Mouse (Mus musculus) heart, adult 9 months (tissue): ENCODE measurements around the gene Mcur1.
A peak's percentile ranks its signal among the peaks of the same experiment; 100 is the strongest.

Source experiments
- DNase-seq, 2 experiments: peaks; one replicate each; pipeline ENCODE4 v3.0.0; 2022; ENCODE audit warnings: low spot score in 2 of 2

Gene Mcur1

DNA sequence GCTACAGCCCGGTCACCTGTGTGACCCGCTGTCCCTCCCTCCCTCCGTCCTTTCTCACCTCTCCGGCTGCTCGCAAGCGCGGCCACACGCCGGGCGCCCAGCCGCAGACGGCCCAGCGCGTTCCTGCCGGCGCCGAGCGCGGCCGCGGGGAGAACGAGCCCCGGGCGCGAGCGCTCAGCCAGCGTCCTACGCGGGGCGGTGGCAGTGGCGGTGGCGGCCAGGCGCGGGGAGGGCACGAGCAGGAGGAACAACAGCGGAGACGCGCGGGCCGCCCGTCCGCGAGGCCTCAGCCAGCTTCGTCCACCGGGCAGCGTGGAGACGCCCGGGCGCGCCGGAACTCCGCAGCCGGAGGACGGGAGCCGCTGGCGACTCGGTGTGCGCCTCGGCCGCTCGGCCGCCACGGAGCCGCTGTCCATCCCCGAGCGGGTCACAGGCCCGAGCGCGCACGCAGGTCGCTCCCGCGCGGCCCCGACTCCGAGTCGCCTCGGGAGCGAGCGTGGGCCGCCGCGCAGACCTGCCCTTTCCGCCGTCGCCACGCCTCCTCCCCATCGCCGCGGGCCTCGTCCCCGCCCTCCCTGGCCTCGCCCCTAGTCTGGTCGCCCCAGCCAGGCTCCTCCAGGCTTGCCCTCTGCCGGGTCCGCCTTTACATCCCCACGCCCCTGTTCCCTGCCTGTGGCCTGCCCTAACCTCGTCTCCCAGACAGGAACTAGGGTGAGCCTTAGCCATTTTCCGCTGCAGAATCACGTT, at the start of gene Mcur1:
Gene Mcur1 (minus strand): TSS at position 481 of the 747 bp plus-strand sequence.
- peak; percentile 96 to 97 for DNase-seq

DNA sequence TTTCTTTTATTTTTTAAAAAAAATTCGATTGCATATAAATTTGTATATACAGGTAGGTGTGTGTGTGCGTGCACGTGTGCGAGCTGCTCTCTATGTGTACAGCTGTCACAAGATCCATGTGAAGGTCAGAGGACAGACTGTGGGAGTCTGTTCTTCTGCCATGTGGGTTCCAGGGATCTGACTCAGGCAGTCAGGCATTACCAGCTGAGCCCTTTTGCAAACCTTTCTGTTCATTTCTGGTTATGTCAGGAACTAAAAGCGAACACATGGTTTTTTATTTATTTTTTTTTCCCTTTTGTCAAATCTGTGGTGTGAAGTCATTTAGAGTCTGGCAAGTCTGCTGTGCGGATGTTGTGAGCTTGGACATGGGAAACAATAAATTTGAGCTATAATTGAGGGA, 48.9 kb upstream of the Mcur1 start:
- no peak for DNase-seq

DNA sequence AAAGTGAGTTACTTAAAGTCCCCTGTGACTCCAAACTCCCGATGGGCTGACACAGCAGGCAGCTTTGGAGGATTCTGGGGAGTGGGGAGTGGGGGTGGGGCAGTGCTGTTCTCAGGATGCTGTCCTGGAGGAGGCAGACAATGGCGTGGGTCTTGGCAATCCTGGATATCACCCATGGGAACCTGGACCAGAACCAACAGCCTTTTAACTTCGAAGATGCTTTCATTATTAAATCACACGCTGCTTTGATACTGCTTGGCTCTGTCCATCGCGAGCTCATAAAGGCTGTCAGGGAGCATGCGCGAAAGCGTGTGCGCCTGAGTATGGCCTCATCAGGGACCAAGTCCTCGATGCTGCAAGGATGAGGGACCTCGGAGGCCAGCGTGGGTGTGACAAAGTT, 43.1 kb upstream of the Mcur1 start:
- DNase-seq, result no peak

DNA sequence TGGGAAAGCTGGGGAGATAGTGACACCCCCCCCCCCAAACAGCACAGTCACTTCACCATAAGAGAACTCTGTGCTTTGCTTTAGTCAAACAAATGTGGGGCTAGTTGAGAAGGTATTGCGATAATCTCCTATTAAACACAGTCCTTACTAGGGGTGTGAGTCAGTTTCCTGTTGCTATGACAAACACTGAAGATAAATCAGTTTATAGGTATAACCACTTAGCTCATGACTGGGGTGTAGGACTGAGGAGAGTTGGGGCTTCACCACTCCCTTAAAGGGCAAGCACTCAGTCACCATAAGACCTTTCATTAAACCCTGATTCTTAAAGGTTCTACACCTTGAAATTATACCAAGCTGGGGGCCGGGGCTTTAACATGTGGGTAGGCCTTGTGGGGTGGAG, 42.4 kb upstream of the Mcur1 start:
- no peak for DNase-seq

DNA sequence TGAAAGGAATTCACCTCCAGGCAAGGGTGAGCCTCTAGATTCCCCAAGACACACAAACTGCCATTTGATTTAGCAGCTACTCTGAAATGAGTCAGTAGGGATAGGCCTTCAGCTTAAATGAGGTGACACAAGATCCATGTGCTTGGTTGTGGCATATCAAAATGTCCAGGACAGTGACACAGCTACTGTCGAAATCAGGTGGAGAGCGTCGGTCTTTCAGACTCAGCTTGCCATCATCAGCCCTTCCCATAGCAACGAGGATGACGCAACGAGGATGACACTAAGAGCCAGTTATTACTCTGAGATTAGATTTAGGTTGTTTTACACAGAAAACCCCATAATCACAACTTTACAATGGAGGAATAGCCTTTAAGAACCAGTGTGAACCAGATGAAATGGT, 41.0 kb upstream of the Mcur1 start:
- DNase-seq, result no peak

DNA sequence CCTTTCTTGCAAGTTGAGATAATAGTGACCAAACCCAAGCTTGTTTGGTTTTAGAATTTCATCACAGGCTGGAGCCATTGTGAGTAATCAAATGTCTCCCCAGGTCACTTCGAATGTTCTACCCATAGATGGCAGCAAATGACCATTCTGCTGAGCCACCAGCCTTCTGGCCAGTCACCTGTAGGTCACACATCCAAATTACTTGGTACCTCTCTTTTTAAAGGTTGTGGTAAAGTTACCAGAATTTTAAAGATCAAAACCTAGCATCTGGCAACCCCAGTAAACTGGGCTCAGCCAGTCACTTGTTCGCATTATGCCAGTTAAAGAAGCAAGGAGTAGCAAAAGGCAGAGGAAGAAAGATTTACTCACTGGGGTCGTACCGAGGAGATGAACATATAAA, 35.9 kb upstream of the Mcur1 start:
- DNase-seq, result peak; percentile 23 to 47

DNA sequence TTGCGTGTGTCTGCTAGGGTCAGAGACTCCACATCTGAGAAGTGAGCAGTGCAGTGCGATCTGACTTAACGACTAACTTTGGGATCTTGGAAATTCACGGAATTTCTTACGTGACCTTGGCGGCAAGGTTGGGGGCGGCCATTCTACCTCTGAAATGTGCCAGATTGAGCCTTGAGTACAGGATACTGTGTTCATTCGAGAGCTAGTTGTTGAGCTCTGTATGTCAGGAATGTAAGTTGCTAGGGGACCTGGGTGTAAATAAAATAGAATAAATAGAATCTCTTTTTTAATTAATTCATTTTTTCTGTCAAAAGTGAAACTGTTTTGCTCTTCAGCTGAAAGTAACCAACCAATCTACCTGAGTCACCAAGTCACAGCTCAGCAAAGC, 32.7 kb upstream of the Mcur1 start:
- no peak for DNase-seq

DNA sequence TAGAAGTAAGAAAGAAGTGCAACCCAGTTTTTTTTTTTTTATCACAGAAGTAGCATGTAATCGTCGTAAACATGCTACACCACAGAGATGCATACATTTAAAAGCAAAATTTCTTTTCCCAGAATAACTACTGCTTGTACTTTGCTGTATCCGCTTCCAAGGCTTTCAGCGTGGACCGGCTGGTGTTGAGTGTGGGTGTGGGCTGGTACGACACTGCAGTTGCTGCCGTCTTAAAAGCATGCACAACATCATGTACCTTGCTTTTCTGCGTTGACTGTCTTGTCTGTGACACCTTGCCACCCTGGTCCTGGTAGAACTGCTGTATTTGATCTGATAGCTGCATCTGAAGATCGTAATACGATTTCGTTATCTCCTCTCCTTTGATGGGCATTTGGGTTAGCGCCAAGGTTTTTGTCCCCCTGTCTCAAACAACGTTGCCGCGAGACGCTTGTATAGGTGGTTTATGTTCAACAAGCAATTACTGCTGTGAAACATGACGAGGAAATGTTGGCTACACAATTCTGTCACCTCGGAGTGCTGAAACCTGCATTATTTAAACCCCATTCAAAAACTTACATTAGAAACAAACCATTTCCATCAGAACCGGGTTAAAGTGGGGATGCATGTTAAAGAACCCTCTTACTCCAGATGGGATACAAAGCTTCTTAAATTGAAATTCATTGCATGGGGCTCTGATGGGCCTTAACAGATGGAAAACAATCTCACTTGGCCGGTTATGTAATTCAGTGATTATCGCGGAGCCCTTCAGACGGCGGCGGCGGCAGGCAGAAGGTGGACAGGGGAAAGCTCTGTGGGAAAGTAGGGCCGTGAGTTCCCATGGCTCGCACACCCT, 32.1 kb upstream of the Mcur1 start:
- no peak for DNase-seq

DNA sequence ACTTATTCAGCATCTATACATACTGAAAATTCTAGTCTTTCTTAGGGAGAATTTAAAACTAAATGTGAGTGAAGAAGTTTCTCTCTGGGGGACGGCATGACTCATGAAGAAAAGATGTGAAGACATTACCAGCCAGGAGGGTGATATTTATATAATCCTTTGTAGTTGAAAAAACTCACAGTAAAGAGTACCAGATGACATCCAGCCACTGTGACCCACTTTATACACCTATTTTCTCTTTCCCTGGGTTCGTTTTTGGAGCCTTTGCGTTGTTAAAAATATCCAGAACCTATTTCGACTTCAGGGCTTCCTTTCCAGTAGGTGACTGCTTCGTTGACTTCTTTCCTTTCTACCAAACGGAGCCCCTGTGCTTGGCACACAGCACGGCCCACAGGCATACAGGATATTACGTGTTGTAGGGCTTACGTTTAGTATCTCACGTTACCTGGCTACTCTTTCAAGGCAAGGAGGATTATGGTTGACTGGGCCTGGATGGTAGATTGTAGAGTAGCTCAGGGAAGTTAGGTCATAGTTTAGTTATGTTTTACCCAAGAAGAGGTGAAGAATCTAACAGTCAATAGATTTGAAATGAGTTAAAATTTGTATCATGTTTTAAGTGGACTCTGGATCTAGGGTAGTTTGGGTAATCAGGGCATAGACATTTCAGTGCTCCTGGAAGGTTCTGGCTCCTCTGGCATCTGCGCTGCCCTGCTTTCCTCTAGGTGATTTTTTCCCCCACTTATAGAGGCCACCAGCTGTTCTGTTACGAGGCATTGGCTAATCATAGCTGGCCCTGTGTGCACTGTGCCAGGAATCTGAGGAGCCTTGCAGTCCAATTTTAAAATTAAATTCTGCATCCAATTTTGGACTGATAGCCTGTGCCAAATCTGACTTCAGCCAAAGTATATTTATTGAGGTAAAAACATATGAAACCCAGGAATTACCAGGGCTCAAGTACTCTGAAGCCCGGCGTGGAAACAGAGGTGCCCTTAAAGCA, 28.2 kb upstream of the Mcur1 start:
- no peak for DNase-seq

DNA sequence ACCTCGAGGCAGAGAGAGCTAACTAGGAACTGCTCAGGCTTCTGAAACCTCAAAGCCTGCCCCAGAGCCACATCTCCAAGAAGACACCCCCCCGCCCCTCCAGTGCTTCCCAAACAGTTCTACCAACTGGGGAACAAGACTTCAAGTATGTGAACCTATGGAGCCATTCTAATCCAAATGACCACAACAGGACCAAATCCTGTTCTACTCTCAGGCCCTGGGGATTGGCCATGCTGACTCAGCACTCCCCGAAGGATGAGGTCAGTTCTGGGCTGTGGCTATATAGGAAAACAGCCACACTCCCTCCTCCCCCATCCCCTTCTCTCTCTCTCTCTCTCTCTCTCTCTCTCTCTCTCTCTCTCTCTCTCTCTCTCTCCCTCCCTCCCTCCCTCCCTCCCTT, 27.0 kb upstream of the Mcur1 start:
- DNase-seq, result no peak

DNA sequence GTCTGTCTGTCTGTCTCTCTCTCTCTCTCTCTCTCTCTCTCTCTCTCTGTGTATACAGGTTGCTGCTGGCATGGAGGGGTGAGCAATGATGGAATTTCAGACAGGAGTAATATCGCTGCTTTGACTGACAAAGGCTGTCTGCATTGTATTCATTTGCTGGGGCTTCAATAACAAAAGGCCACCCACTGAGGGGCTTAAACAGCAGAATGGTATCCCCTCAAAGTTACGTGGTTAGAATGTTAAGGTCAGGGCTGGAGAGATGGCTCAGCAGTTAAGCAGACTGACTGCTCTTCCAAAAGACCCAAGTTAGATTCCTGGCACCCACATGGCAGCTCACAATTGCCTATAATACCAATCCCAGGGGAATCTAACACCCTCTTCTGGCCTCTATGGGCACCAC, 25.3 kb upstream of the Mcur1 start:
- DNase-seq, result no peak

DNA sequence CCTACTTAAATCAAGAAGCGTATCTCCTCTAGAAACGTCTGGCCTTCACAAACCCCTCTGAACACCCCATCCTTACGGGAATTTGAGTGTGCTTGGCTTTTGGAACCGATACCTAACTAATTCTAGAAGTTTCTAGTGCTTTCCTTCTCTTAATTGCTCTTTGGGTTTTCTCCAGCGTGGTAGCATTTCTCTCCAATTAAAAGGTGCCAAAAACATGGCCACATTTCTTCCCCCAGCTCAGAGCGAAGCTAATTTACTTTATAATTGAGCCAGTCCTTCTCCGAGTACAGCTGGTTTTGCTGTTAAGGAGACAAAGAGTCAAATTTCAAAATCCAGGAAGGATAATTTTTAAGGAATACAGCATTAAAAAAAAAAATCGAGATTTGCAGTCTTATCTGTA, 23.5 kb upstream of the Mcur1 start:
- DNase-seq, result no peak

DNA sequence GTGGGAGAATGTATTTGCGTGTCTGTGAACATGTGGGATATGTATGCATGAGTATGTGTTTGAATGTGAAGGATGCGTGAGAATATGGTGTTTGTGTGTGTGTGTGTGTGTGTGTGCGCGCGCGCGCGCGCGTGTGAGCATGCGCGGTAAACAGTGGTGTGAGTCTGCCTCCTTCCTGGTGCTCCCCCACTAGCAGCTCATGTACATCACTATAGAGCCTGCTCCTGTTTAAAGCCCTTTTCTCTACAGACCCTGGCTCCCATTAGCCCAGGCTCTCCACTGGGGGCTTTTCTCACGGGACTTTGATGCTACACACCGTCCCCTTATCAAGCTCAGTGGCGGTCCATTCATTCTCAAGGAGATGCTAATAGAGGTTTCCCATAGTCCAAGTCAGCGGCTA, 23.0 kb upstream of the Mcur1 start:
- DNase-seq, result no peak

DNA sequence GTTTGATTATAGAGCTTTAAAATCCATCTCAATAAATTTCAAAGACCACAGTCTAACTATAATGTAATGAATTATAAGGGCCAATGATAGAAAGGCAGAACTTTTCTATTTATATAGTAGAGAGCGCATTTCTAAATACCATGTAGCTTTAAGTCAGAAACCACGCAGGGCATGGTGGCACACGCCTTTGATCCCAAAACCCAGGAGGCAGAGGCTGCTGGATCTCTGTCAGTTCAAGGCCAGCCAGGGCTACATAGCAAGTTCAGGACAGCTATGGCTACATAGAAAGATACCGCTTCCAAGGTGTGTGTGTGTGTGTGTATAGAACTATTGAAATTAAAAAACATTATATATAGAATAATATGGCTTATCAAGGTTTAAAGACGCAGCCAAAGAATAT, 20.7 kb upstream of the Mcur1 start:
- DNase-seq, result no peak

DNA sequence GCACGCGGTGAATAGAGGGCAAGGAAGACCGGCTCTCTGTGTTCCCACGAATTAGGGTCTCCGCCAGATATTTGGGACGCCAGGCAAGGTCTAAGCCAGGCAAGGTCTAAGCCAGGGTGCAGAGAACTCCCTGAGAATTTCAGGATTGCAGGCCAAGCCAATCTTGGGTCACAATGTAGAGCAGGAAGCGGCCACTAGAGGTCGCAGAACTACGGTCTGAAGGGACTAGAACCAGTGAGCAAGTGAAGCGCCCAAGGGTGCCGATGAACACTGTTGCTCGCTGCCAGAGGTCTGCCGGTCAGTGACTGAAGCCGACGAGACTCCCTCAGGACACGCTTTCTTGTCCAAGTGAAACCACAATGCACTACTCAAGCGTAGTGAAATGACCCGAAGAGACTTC, 19.7 kb upstream of the Mcur1 start:
- DNase-seq, result peak in 1 of 2 experiments; percentile 25

DNA sequence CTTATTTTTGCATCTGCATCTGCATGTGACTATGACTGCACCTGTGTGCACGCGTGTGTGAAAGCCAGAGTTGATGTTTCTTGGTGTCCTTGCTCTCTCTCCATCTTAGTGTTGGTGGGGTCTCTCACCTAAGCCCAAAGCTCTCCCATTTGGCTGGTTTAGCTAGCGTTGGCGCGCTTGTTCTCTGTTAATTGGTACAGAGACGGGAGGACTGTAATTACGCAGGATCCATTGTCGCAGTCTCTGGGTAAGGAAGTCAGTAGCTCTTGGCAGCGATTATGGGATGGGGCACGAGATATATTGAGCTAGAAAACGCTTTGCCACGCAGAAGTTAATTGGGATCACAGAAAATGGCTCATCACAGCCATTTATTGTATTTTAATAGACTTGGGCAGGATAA, 17.8 kb upstream of the Mcur1 start:
- no peak for DNase-seq

DNA sequence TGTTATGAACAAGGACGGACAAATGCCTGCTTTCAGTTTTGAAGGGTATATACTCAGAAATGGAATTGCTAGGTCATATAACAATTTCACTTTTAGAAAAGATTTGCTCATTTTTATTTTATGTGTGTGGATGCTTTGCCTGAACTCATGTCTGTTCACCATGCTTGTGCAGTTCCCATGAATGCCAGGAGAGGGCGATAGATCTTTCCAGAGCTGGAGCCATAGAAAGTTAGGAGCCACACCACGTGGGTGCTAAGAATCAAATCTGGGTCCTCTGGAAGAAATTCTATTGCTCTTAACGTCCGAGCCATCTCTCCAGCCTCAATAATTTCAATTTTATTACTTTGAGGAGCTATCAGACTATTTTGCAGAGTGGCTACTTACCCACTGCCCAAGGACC, 17.3 kb upstream of the Mcur1 start:
- DNase-seq, result no peak

DNA sequence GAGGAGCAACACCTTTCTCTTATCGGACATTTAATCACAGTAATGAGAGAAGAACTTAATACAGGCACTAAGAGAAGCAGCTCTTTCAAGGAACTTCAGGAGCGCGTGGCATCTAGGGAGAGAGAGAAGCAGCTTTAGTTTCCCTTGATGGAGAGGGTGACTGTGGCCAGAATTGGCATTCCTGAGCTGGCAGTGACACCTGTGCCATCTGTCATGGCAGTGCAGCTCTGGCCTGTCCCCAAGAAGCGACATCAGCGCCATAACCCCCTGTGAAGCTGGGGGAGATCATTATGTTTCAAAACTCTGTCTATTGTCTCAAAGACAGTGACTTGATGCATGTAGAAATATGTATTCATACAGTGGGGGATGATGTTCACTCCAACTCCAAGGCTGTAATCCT, 15.4 kb upstream of the Mcur1 start:
- DNase-seq, result no peak

DNA sequence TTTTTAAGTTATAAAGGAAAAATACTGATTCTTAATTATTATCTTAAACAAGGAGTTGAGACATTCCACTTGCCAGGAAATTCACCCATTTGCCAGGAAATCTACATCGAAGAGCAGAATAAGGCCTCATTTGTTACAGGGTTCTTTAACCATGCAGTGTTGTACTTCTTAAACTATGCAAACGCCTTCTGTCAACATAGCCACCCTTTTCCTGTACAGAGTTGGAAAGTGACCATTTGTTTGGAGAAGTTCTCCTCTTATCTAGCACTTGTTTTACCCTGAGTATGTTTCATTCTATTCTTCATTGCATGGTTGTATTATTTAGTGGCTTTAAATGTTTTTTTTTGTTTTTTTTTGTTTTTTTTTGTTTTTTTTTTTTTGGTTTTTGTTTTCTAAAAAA, 14.0 kb upstream of the Mcur1 start:
- DNase-seq, result no peak

DNA sequence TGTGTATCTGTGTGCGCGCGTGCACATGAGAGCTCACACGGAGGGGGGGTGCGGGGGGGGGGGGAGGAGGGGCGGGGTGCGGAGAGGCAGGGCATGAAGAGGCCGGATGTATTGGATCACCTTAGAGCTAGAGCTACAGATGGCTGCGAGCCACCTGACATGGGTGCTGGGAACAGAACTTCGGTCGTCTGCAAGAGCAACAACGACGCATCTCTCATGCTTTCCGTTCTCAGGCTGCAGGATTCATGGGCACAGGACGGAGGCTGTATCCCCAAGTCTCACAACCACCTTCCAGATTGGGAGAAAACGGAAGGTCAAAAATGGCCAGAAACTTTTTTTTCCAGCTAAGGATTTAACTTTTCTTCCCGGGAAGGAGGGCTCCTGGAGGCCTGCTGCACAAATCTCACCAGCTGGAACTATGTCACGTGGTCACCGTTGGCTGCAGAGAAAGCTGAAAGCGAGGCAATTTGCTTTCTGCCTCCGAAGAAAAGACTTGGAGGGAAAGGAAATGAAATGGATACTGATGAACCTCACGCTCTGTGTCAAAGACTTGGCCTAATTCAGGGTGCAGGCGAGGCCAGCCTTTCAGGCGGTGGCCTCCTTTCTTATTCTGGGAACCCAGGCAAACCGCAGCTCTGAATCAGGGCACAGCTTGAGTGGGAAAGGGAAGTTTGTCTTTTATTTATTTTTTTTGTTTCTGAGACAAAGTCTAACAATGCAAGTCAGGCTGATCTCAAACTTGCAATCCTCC, 7.3 kb upstream of the Mcur1 start:
- DNase-seq, result no peak

DNA sequence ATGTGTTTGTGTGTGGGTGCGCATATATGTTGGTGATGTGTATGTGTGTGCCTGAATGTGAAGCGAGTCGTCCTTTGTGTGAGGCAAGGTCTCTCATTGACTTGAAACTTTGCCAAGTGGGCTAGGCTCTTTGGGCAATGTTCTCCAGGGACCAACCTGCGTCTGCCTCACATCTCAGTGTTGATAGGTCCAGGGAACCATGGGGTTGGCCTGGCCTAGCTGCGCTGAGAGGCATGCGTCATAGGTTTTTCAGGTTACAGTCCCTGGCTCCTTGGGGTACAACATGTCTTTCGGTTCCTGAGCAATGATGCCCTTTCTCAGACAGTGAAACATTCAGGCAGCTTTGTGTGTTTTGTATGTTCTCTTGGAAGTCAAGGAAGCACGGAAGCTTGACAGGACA, 6.2 kb upstream of the Mcur1 start:
- no peak for DNase-seq
